8 mouse cellular contexts compared by ENCODE assay signal in genomic region chr17:29237772-29238420, GRCm38 (mm10). TPM values are rescaled to one million over a fixed set of nuclear protein-coding genes. Genes with fewer than 3 reads are reported as not detected.
A peak's percentile ranks its signal among the peaks of the same experiment; 100 is the strongest.
DNase-seq lines count a peak whose midpoint lies in the region; ATAC-seq and TF ChIP-seq lines count a peak whose summit lies in the region.

Gene Cpne5, minus strand, starts transcription at chr17:29238167.

- H3K9ac ChIP-seq in heart, embryonic 12.5 days = peak within 1 kb of the TSS; percentile 80
- H3K9ac ChIP-seq in ES-E14 (ENCODE audit: insufficient read depth, low read depth, low read length, poor library complexity, severe bottlenecking) = peak within 1 kb of the TSS; percentile 45
- H3K9ac ChIP-seq in forebrain, embryonic 13.5 days = peak within 1 kb of the TSS; percentile 70
- peak within 1 kb of the TSS; percentile 62 for H3K9ac ChIP-seq in midbrain, embryonic 15.5 days

- peak within 1 kb of the TSS; percentile 10; the same call in 1 of the 2 replicates for H3K27ac ChIP-seq in heart, embryonic 12.5 days (ENCODE audit: poor library complexity, severe bottlenecking)
- H3K27ac ChIP-seq in ES-E14 (ENCODE audit: insufficient read depth, low read depth, low read length, poor library complexity, severe bottlenecking) = no peak within 1 kb of the TSS
- H3K27ac ChIP-seq in forebrain, embryonic 13.5 days = no peak within 1 kb of the TSS
- H3K27ac ChIP-seq in left cerebral cortex, adult 2 months = peak within 1 kb of the TSS; percentile 88
- H3K27ac ChIP-seq in midbrain, embryonic 15.5 days = peak within 1 kb of the TSS; percentile 49; the same call in 1 of the 2 replicates

- intact Hi-C loops in left cerebral cortex, adult 2 months (cut with DNase I) = no loop called here

- no peaks in the 10 kb centered on the region for H3K36me3 ChIP-seq in heart, embryonic 12.5 days
- no peaks in the 10 kb centered on the region for H3K36me3 ChIP-seq in ES-E14 (ENCODE audit: control insufficient read depth, insufficient read depth, low read length, poor library complexity, severe bottlenecking)
- no peaks in the 10 kb centered on the region for H3K36me3 ChIP-seq in forebrain, embryonic 13.5 days (ENCODE audit: poor library complexity, severe bottlenecking)
- no peaks in the 10 kb centered on the region for H3K36me3 ChIP-seq in midbrain, embryonic 15.5 days (replicated peaks)

- H3K4me1 ChIP-seq in heart, embryonic 12.5 days (replicated peaks) = peaks cover 35% of the 10 kb centered on the region
- peaks cover 0 to 7% of the 10 kb centered on the region in 2 experiments; a peak in 1 of 4 replicates for H3K4me1 ChIP-seq in ES-E14 (ENCODE audit: control insufficient read depth in 2 of 2, insufficient read depth in 2 of 2, low read length in 2 of 2, poor library complexity in 1 of 2)
- peaks cover 18% of the 10 kb centered on the region for H3K4me1 ChIP-seq in forebrain, embryonic 13.5 days
- H3K4me1 ChIP-seq in midbrain, embryonic 15.5 days = peaks cover 33% of the 10 kb centered on the region

- H3K4me2 ChIP-seq in heart, embryonic 12.5 days = peak within 1 kb of the TSS; percentile 100
- H3K4me2 ChIP-seq in forebrain, embryonic 13.5 days = peak within 1 kb of the TSS; percentile 100
- peak within 1 kb of the TSS; percentile 99 for H3K4me2 ChIP-seq in midbrain, embryonic 15.5 days

- ATAC-seq in heart, embryonic 12.5 days (ENCODE audit: insufficient number of reproducible peaks, low FRiP score) = peak; percentile 53
- peak; percentile 60; the same call in 1 of the 2 replicates for ATAC-seq in forebrain, embryonic 13.5 days
- ATAC-seq in midbrain, embryonic 15.5 days (replicated peaks) = peak; percentile 72

- in situ Hi-C loops in ES-E14 (cut with MboI; ENCODE audit: low sequenced_read_pairs in 2 of 2, unreplicated experiment in 2 of 2) = no loop called here

- no peaks in the 10 kb centered on the region for H3K9me3 ChIP-seq in heart, embryonic 12.5 days (replicated peaks)
- no peaks in the 10 kb centered on the region; the same call in 1 of the 2 replicates for H3K9me3 ChIP-seq in ES-E14 (ENCODE audit: control insufficient read depth, insufficient read depth, low read depth, low read length)
- H3K9me3 ChIP-seq in forebrain, embryonic 13.5 days (replicated peaks) = no peaks in the 10 kb centered on the region
- H3K9me3 ChIP-seq in midbrain, embryonic 15.5 days = no peaks in the 10 kb centered on the region

- H3K27me3 ChIP-seq in heart, embryonic 12.5 days (replicated peaks) = peaks cover 66% of the 10 kb centered on the region
- H3K27me3 ChIP-seq in forebrain, embryonic 13.5 days = peaks cover 43% of the 10 kb centered on the region
- peaks cover 10% of the 10 kb centered on the region; the same call in 1 of the 2 replicates for H3K27me3 ChIP-seq in midbrain, embryonic 15.5 days (replicated peaks)

- no peak for DNase-seq in heart, postnatal 4 days
- no peak for DNase-seq in ES-E14 (ENCODE audit: low read depth, low spot score)
- peak; percentile 56 to 71 for DNase-seq in left cerebral cortex, adult 2 months (ENCODE audit: extremely low spot score in 1 of 2, low spot score in 2 of 2)
- no peak for DNase-seq in ovary, postnatal 14 days (ENCODE audit: low spot score)
- no peak for DNase-seq in adrenal gland, adult 18-20 months (ENCODE audit: low spot score in 2 of 2)

- under 1% methylated on average over 70 of the region's 73 CpGs for WGBS in heart, embryonic 12.5 days
- WGBS in forebrain, embryonic 13.5 days = 0% methylated on average over 68 of the region's 73 CpGs
- WGBS in midbrain, embryonic 15.5 days = under 1% methylated on average over 62 of the region's 73 CpGs

- no peak for TF ChIP-seq CTCF in left cerebral cortex, adult 2 months (IDR thresholded peaks at IDR 0.05)

- peak within 1 kb of the TSS; percentile 69 for H3K4me3 ChIP-seq in heart, embryonic 12.5 days
- peak within 1 kb of the TSS; percentile 59 to 74 for H3K4me3 ChIP-seq in ES-E14 (ENCODE audit: insufficient read depth in 1 of 2, low read depth in 1 of 2, low read length in 2 of 2, poor library complexity in 1 of 2, severe bottlenecking in 1 of 2)
- H3K4me3 ChIP-seq in forebrain, embryonic 13.5 days = peak within 1 kb of the TSS; percentile 60
- H3K4me3 ChIP-seq in left cerebral cortex, adult 2 months = peak within 1 kb of the TSS; percentile 46
- H3K4me3 ChIP-seq in midbrain, embryonic 15.5 days = peak within 1 kb of the TSS; percentile 73

TF ChIP-seq in ES-E14, 5 proteins besides CTCF, POLR2A, EP300 and RAD21:
- TF ChIP-seq CHD2 (IDR thresholded peaks at IDR 0.05; ENCODE audit: low read depth, low read length) (no peak), MAFK (IDR thresholded peaks at IDR 0.05; ENCODE audit: insufficient read depth, low read depth, low read length) (no peak), ZC3H11A (IDR thresholded peaks at IDR 0.05; ENCODE audit: borderline replicate concordance, low read depth, low read length) (no peak), ZNF384 (IDR thresholded peaks at IDR 0.05; ENCODE audit: low read depth, low read length) (no peak), HCFC1 (IDR thresholded peaks at IDR 0.05; ENCODE audit: borderline replicate concordance, insufficient read depth, low read length) (no peak)

RNA-seq across cellular contexts. Expression of gene Cpne5, which starts in this region (rescaled TPM):
- 20.4 and 24.1 TPM in 2 replicates for polyA plus RNA-seq in heart, embryonic 12.5 days (2016; fragmentation: Nextera tagmentation; extraction: Ambion mirVana)
- 1 to 10 TPM; 5.9 to 8.4 TPM for total RNA-seq in heart, postnatal 4 days (2021)
- 5.1 and 5.8 TPM in 2 replicates for total RNA-seq in ES-E14 (2012; rRNA removed)
- 13.0 and 18.3 TPM in 2 replicates for polyA plus RNA-seq in forebrain, embryonic 13.5 days (2015; fragmentation: Nextera tagmentation; extraction: Ambion mirVana)
- total RNA-seq in left cerebral cortex, adult 2 months (2021) = 100 to 1,000 TPM; 141 to 148 TPM
- 38.3 and 41.3 TPM in 2 replicates for polyA plus RNA-seq in midbrain, embryonic 15.5 days (2015; fragmentation: Nextera tagmentation; extraction: Ambion mirVana)
- under 1 TPM; 0.33 to 0.35 TPM for total RNA-seq in adrenal gland, adult 18-20 months (2021)

Comparison
In these comparisons a context has a peak if more than half of its experiments do, and no peak if none do; other contexts are left out.
1. RNA of gene Cpne5 (total RNA-seq): 141 to 148 TPM in left cerebral cortex, adult 2 months; 5.9 to 8.4 TPM in heart, postnatal 4 days, 5.1 to 5.8 TPM in ES-E14 and 0.33 to 0.35 TPM in adrenal gland, adult 18-20 months; every median in the first group is over 10 times any median in the second.
2. H3K27ac ChIP-seq: peak in heart, embryonic 12.5 days (single experiment), left cerebral cortex, adult 2 months (single experiment) and midbrain, embryonic 15.5 days (single experiment); none in ES-E14 (single experiment) and forebrain, embryonic 13.5 days (single experiment).
3. DNase-seq: peak in left cerebral cortex, adult 2 months (2 of 2); none in heart, postnatal 4 days (single experiment), ES-E14 (single experiment), ovary, postnatal 14 days (single experiment) and adrenal gland, adult 18-20 months (0 of 2).
4. Peak in every context shown above with its lines, with median percentiles within 50 percentile points of each other: ATAC-seq, H3K4me2 ChIP-seq, H3K4me3 ChIP-seq and H3K9ac ChIP-seq.